ENCODE assay signal across 8 mouse cellular contexts in genomic region chr14:54417623-54418081, GRCm38 (mm10). TPM values are rescaled to one million over a fixed set of nuclear protein-coding genes. Genes with fewer than 3 reads are reported as not detected.
A peak's percentile ranks its signal among the peaks of the same experiment; 100 is the strongest.
DNase-seq lines count a peak whose midpoint lies in the region; ATAC-seq and TF ChIP-seq lines count a peak whose summit lies in the region.

Gene Slc7a7, minus strand, starts transcription at chr14:54417780.

- TF ChIP-seq CTCF in hindbrain, postnatal 0 days (IDR thresholded peaks at IDR 0.05; ENCODE audit: low read depth) = peak; percentile 39; the same call in 1 of the 2 replicates
- TF ChIP-seq CTCF in left cerebral cortex, adult 2 months (IDR thresholded peaks at IDR 0.05) = no peak; the same call in none of the 2 replicates

- no peaks in the 10 kb centered on the region for H3K27me3 ChIP-seq in kidney, embryonic 16.5 days (ENCODE audit: insufficient read depth, low read length)
- H3K27me3 ChIP-seq in hindbrain, postnatal 0 days (ENCODE audit: insufficient read depth, low read length) = no peaks in the 10 kb centered on the region

- ATAC-seq in kidney, embryonic 16.5 days (ENCODE audit: low FRiP score, low TSS enrichment) = peak; percentile 43
- ATAC-seq in hindbrain, postnatal 0 days = 0 out of 2 replicates have a peak, but pooled peaks have one; percentile 21

- H3K9ac ChIP-seq in kidney, embryonic 16.5 days (replicated peaks; ENCODE audit: low read length) = peak within 1 kb of the TSS; percentile 51; the same call in 1 of the 2 replicates
- no peak within 1 kb of the TSS for H3K9ac ChIP-seq in hindbrain, postnatal 0 days (replicated peaks; ENCODE audit: low read length)

- peaks cover 27% of the 10 kb centered on the region for H3K4me1 ChIP-seq in kidney, embryonic 16.5 days (ENCODE audit: insufficient read depth, low read length)
- H3K4me1 ChIP-seq in hindbrain, postnatal 0 days (ENCODE audit: insufficient read depth, low read length) = no peaks in the 10 kb centered on the region

- no peak for DNase-seq in kidney, adult 18-20 months
- DNase-seq in embryo, embryonic 10.5 days (ENCODE audit: low spot score) = peak; percentile 69
- no peak for DNase-seq in hindbrain, postnatal 0 days (ENCODE audit: low spot score)
- DNase-seq in lung, postnatal 10 days = peak; percentile 62
- no peak for DNase-seq in adipocyte (ENCODE audit: low spot score)
- no peak for DNase-seq in left cerebral cortex, adult 2 months (ENCODE audit: extremely low spot score in 1 of 2, low spot score in 2 of 2)
- DNase-seq in cerebellum, adult 11 months = no peak

- no peak within 1 kb of the TSS for H3K27ac ChIP-seq in kidney, embryonic 16.5 days (ENCODE audit: low read length)
- H3K27ac ChIP-seq in hindbrain, postnatal 0 days = no peak within 1 kb of the TSS
- no peak within 1 kb of the TSS for H3K27ac ChIP-seq in left cerebral cortex, adult 2 months

- intact Hi-C loops in left cerebral cortex, adult 2 months (cut with DNase I) = no loop called here

- WGBS in kidney, embryonic 16.5 days = 10% methylated on average over 19 of the region's 19 CpGs
- WGBS in hindbrain, postnatal 0 days = 6% methylated on average over 19 of the region's 19 CpGs

- peak within 1 kb of the TSS; percentile 36 for H3K4me2 ChIP-seq in kidney, embryonic 16.5 days (replicated peaks; ENCODE audit: low read depth, low read length)
- H3K4me2 ChIP-seq in hindbrain, postnatal 0 days (ENCODE audit: low read depth, low read length) = peak within 1 kb of the TSS; percentile 3; the same call in 1 of the 2 replicates

- H3K4me3 ChIP-seq in kidney, embryonic 16.5 days (ENCODE audit: low read length) = peak within 1 kb of the TSS; percentile 20
- no peak within 1 kb of the TSS for H3K4me3 ChIP-seq in hindbrain, postnatal 0 days (ENCODE audit: low read length)
- H3K4me3 ChIP-seq in left cerebral cortex, adult 2 months = no peak within 1 kb of the TSS

- H3K36me3 ChIP-seq in kidney, embryonic 16.5 days (ENCODE audit: insufficient read depth, low read length) = no peaks in the 10 kb centered on the region
- H3K36me3 ChIP-seq in hindbrain, postnatal 0 days (ENCODE audit: insufficient read depth, low read length) = no peaks in the 10 kb centered on the region

- no peaks in the 10 kb centered on the region for H3K9me3 ChIP-seq in kidney, embryonic 16.5 days (ENCODE audit: low read length)
- H3K9me3 ChIP-seq in hindbrain, postnatal 0 days (ENCODE audit: low read length) = no peaks in the 10 kb centered on the region

RNA-seq across cellular contexts. Expression of gene Slc7a7, which starts in this region (rescaled TPM):
- polyA plus RNA-seq in kidney, embryonic 16.5 days (2015; fragmentation: Nextera tagmentation; extraction: Ambion mirVana) = 15.7 and 15.8 TPM in 2 replicates
- 3.7 and 4.5 TPM in 2 replicates for total RNA-seq in hindbrain, postnatal 0 days (2014; rRNA removed)
- 3.6 TPM in 2 replicates for polyA plus RNA-seq in hindbrain, postnatal 0 days (2015; fragmentation: Nextera tagmentation; extraction: Ambion mirVana)
- total RNA-seq in left cerebral cortex, adult 2 months (2021) = 1 to 10 TPM; 1.6 to 3.4 TPM

Comparison
In these comparisons a context has a peak if more than half of its experiments do, and no peak if none do; other contexts are left out.
1. DNase-seq: peak in embryo, embryonic 10.5 days (single experiment) and lung, postnatal 10 days (single experiment); none in kidney, adult 18-20 months (single experiment), hindbrain, postnatal 0 days (single experiment), adipocyte (single experiment), left cerebral cortex, adult 2 months (0 of 2) and cerebellum, adult 11 months (single experiment).